Mouse (Mus musculus) ES-CJ7 (cell line): ENCODE measurements at regions not wholly inside any gene's neighbourhood (a gene's known extent, or its start where the extent isn't known, plus 50 kb on each side); places are given as distances from the start of the nearest gene placed in this dataset.
A peak's percentile ranks its signal among the peaks of the same experiment; 100 is the strongest.

ENCODE experiments used
- DNase-seq: peaks from one replicate; pipeline ENCODE4 v3.0.0; 2011; ENCODE audit warnings: low read depth, low spot score

GRCm38 (mm10) chr9:33209083-33209482, 573.1 kb downstream of the Ets1 start:
- DNase-seq, result no peak

DNA sequence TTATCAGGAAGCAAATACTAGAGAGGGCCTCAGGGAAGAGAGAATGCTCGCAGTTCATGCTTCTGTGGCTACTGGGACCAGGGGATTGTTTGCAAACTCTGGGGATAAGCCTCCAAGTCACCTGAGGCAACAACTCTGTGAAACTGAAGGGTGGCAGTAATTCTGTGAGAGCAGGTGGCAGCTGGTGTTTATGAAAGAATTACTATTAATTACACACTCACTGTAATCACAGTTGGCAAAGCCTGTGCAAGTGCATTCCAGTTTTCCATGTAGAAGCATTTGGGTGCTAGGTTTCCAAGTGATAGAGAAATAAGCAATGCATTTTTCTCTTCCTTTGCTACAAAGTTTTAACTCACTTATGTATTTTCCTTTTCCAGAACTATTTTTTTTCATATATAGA, 578.5 kb downstream of the Ets1 start:
- no peak for DNase-seq

DNA sequence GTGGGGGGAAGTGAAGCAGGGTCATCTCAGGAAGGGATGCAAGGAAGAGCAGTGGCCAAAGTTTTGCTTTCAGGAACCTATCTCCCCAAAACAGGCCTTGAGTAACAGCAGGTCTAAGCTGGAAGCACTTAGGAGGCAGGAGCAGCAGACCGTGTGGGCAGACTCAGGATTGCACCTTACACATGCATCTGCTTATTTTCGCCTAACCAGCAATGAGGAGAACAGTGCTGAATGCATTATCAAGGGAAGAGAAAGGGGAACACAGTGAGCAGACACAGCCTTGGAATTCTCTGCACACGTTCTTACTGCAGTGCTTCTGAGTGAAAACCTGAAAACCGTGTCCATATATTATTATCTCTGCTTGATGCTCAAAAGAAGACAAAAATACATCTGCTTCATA, 585.0 kb downstream of the Ets1 start:
- no peak for DNase-seq

DNA sequence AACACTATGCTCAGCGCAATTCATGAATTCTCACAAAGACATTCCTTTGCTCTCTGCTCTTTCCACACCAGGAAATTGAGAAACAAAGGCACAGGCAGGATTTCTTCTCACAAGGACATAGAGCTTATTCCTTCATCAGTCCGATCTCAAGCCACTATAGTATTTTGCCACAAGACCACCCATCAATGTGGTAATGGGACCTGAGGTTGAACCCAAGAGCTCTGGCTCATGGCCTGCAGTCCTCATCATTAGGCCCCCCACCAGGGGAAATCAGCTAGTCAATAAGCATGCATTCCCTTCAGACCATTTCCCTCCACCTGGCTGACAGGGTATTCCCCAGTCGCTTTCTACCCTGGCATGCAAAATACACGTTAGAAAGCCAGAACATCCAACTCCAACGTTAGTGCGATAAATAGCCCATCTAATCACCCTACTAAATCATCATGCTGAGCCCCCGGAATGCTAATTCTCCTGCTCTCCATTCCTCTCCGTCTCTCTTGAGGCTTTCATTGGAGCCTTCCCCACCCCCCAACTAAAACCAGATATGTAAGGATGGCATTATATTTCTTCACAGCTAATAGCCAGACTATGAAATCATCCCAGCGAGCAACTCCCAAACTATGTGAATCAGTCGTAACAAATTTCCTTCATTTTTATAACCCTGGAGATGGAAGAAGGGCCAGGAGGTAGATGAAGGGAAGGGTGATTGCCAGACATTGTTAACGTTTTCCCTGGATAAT, 586.2 kb downstream of the Ets1 start:
- no peak for DNase-seq

- DNase-seq, result peak; percentile 11
These were observed 597.7 kb downstream of the Ets1 start for GRCm38 (mm10) chr9:33233699-33234131.

GRCm38 (mm10) chr9:33238190-33238589, 602.2 kb downstream of the Ets1 start:
- DNase-seq, result no peak

DNA sequence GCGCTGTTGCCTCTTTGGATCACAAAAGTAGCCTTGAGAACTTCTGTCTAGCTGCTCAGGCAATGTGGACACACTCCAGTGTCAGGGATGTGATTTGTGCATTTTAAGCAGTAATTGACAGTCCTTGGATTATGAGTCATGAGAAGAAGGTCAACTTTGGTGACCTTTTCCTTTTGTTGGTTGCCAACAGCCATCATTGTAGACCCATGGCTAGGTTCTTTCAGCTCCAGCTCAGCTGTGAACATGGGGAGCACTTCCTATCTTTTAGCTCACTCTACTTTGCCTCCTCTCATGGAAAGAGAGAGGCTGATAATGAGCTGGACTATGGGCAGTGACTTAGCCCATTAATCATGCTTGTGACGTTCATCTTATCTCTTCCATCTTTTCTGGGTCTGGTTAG, 602.8 kb downstream of the Ets1 start:
- DNase-seq, result no peak

GRCm38 (mm10) chr9:33240506-33240905, 604.5 kb downstream of the Ets1 start:
- no peak for DNase-seq

- DNase-seq, result no peak
These were observed 605.1 kb downstream of the Ets1 start for GRCm38 (mm10) chr9:33240914-33241635.

- peak; percentile 41 for DNase-seq
These were observed 610.9 kb downstream of the Ets1 start for GRCm38 (mm10) chr9:33246932-33247331.

- no peak for DNase-seq
These were observed 622.2 kb downstream of the Ets1 start for GRCm38 (mm10) chr9:33258241-33258640.

- peak; percentile 38 for DNase-seq
These were observed 624.1 kb downstream of the Ets1 start for GRCm38 (mm10) chr9:33260171-33260570.

DNA sequence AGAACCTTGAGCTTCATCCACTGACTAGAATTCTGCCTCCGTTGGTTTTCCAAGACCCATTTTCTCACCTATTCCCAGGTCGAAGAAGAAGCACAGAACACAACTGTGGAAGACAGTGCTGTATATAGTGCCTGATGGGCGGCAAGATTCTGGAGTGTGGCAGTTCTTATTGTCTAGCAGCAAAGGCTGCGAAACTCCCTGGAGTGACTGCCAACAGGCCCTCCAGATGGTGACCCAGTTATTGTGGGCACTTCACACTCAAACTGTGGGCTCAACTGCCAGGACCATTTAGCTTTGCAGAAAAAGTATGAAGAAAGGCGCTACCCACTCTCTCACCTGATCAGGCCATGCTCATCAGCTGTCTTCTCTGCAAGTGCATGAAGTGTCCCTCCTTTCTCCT, 653.4 kb downstream of the Ets1 start:
- DNase-seq, result no peak

DNA sequence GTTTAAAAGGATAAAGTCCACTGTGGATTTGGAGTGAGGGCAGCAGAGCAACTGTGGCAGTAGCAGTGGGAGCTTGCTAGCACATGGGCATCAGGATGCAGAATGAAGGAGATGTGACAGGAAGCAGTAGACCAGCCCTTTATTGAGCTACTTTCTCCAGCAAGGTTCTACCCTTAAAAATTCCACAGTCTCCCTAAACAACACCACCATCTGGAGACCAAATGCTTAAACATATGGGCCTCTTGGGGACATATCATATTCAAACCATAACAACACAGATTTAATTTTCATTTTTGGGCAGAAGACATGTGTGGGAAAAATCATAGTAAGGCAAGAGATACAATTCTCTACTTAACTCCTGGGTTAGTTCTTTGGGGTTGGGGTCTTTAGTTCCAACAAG, 656.1 kb downstream of the Ets1 start:
- no peak for DNase-seq

DNA sequence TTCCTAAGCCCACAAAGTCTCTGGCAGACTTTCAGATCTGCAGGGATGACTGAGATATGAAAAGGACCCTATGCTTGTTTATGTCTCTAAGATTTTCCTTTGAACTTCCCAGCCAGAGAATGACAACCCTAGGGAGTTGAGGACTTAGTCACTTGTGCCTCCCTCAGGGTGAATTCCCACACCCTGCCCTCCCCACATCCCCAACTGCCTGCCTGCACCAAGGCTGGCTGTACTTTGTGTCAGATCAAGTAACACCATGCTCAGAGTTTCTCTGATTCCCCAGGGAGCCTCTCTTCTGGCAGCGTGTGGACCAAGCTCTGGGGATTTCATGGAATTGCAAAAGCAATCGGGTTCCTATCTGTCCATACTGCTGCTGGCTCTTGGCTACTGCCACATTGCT, 659.9 kb downstream of the Ets1 start:
- DNase-seq, result no peak

GRCm38 (mm10) chr9:33319525-33320025, 683.6 kb downstream of the Ets1 start:
- DNase-seq, result no peak

DNA sequence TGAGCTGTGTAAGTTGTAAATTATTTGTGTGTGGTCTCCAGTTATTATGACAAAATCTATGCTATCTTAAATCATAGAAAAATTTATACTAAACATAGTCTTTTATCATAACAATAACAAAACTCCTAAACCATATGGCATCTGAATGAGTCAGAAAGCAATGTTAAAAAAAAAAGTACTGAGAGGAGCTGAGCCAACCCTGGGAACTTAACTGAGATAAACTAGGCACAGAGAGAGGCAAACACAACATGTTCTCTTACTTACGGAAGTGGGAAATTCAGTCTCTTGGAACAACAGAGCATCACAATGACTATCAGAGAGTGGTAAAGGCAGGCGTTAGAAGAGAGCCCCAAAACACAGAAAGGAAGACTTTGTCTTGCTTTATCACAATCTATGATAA, 691.7 kb downstream of the Ets1 start:
- no peak for DNase-seq

GRCm38 (mm10) chr9:33350258-33350657, 714.2 kb downstream of the Ets1 start:
- no peak for DNase-seq

DNA sequence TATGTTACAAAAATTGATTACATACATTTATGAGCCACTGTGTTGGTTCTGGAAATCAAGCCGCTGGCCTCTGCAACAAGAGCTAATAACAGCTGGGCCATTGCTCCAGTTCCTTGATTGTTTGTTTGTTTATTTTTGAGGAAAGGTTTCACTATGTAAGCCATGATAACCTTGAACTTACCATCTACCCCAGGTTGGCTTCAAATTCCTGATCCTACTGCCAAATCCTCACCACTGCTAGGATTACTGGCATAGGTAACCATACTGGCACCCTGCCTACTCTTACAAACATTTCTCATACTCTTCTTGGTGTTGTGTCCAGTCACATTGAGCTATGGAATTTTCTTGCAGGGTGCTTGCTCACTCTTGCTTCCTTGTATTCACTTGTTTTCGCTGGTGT, 720.6 kb downstream of the Ets1 start:
- DNase-seq, result no peak

GRCm38 (mm10) chr9:33360966-33361365, 724.9 kb downstream of the Ets1 start:
- DNase-seq, result no peak

- DNase-seq, result no peak
These were observed 753.1 kb downstream of the Ets1 start for GRCm38 (mm10) chr9:33389170-33389569.

- no peak for DNase-seq
These were observed 768.7 kb downstream of the Ets1 start for GRCm38 (mm10) chr9:33404691-33405090.

- DNase-seq, result no peak
These were observed 771.5 kb downstream of the Ets1 start for GRCm38 (mm10) chr9:33407517-33407916.
